Mouse (Mus musculus) liver, adult 2 months (tissue): ENCODE data around the gene Cttnbp2nl. TPM values are rescaled to one million over a fixed set of nuclear protein-coding genes. Genes with fewer than 3 reads are reported as not detected.

ENCODE experiments used
- DNase-seq: peaks from one replicate; pipeline ENCODE4 v3.0.0-alpha.2; 2011; ENCODE audit warnings: low read depth, low spot score; ENCODE audit errors: extremely low read depth
- H3K27ac ChIP-seq: fragments of 200-500 bp; replicated peaks from 2 replicates; pipeline ENCODE4 v1.5.1; 2012; ENCODE audit warnings: low read depth, mild to moderate bottlenecking, control low read depth, inconsistent platforms, low read length; ENCODE audit not compliant: insufficient read depth
- H3K27me3 ChIP-seq: fragments of 200-500 bp; 2 replicates; pipeline ENCODE4 v1.6.1; 2012; ENCODE audit warnings: mild to moderate bottlenecking, moderate library complexity, low read length, inconsistent platforms; ENCODE audit not compliant: control insufficient read depth, insufficient read depth
- H3K36me3 ChIP-seq: fragments of 200-500 bp; 2 replicates; pipeline ENCODE4 v1.6.1; 2012; ENCODE audit warnings: low read length, inconsistent platforms; ENCODE audit not compliant: control insufficient read depth, insufficient read depth
- H3K4me1 ChIP-seq: fragments of 200-500 bp; 2 replicates; pipeline ENCODE4 v1.6.1; 2011; ENCODE audit warnings: low read length; ENCODE audit not compliant: control insufficient read depth, insufficient read depth
- H3K4me3 ChIP-seq: fragments of 200-500 bp; 2 replicates; pipeline ENCODE4 v1.5.1; 2011; ENCODE audit warnings: low read depth, mild to moderate bottlenecking, control low read depth, low read length, moderate library complexity; ENCODE audit not compliant: insufficient read depth
- H3K79me2 ChIP-seq: fragments of 200-500 bp; 2 replicates; pipeline ENCODE4 v1.6.1; 2012; ENCODE audit warnings: inconsistent platforms, mild to moderate bottlenecking, low read length, moderate library complexity; ENCODE audit not compliant: control insufficient read depth, insufficient read depth
- H3K9ac ChIP-seq: fragments of 200-500 bp; 2 replicates; pipeline ENCODE4 v1.6.1; 2012; ENCODE audit warnings: low read depth, mild to moderate bottlenecking, control low read depth, inconsistent platforms, low read length
- CTCF ChIP-seq: fragments of 200-500 bp; IDR thresholded peaks from 2 replicates; pipeline ENCODE4 v1.5.1; 2011; ENCODE audit warnings: low read depth, low read length, control low read depth
- POLR2A ChIP-seq: fragments of 200-500 bp; IDR thresholded peaks from 2 replicates; pipeline ENCODE4 v1.6.1; 2011; ENCODE audit warnings: low read length, control low read depth; ENCODE audit not compliant: insufficient read depth; ENCODE audit errors: extremely low read depth
- whole genome bisulfite sequencing: fragments of 180-500 bp; shearing (Covaris S2); methylation state at CpG from one replicate; pipeline ENCODE4 v1.1.7; 2018; 5-methylcytosine and 5-hydroxymethylcytosine counted together
- polyA plus RNA-seq: library from polyadenylated mRNA; depleted of rRNA; stranded (reverse); fragments of >200 nt; gene quantifications from 2 replicates; pipeline ENCODE4 v1.2.3, GENCODE M21; 2012
- total RNA-seq: library from RNA; depleted of rRNA; stranded (reverse); fragments of >200 nt; gene quantifications from 2 replicates; pipeline ENCODE4 v1.2.3, GENCODE M21; 2014

Cttnbp2nl gene
- total and polyA plus RNA-seq, 2 experiments = 0.54 to 1.8 TPM

GRCm38 (mm10) chr3:105061991-105062390 is 9.0 kb upstream of the Cttnbp2nl start:
- TF ChIP-seq CTCF (no peak), POLR2A (no peak)

GRCm38 (mm10) chr3:105061496-105061895 is 8.6 kb upstream of the Cttnbp2nl start:
- H3K9ac ChIP-seq = no peak overlapping the region
- H3K27ac ChIP-seq = no peak overlapping the region
- TF ChIP-seq CTCF (no peak), POLR2A (no peak)
- WGBS = 71% methylated on average over 3 of the region's 3 CpGs
- no peak overlapping the region for H3K4me3 ChIP-seq
- H3K79me2 ChIP-seq = no peaks in the 10 kb centered on the region
- 0 out of 2 replicates have a peak, but pooled peaks cover 5% of the 10 kb centered on the region for H3K27me3 ChIP-seq
- no peaks in the 10 kb centered on the region for H3K4me1 ChIP-seq
- H3K36me3 ChIP-seq = no peaks in the 10 kb centered on the region
- DNase-seq = no peak

More at GRCm38 (mm10) chr3:105061991-105062390, 9.0 kb upstream of the Cttnbp2nl start:
- WGBS = 63% methylated on average over 1 of the region's 1 CpGs
- Histone ChIP-seq H3K4me1 (no peaks in the 10 kb centered on the region), H3K27ac (no peak overlapping the region), H3K36me3 (no peaks in the 10 kb centered on the region), H3K9ac (no peak overlapping the region), H3K4me3 (no peak overlapping the region), H3K27me3 (0 out of 2 replicates have a peak, but pooled peaks cover 5% of the 10 kb centered on the region), H3K79me2 (no peaks in the 10 kb centered on the region)
- DNase-seq = no peak

GRCm38 (mm10) chr3:105060992-105061391 is 8.0 kb upstream of the Cttnbp2nl start:
- H3K79me2 ChIP-seq = no peaks in the 10 kb centered on the region
- no peak overlapping the region for H3K27ac ChIP-seq
- H3K4me1 ChIP-seq = no peaks in the 10 kb centered on the region
- 0 out of 2 replicates have a peak, but pooled peaks cover 5% of the 10 kb centered on the region for H3K27me3 ChIP-seq
- no peak for DNase-seq
- H3K36me3 ChIP-seq = no peaks in the 10 kb centered on the region
- TF ChIP-seq CTCF (no peak), POLR2A (no peak)
- WGBS = 82% methylated on average over 6 of the region's 6 CpGs
- no peak overlapping the region for H3K9ac ChIP-seq
- no peak overlapping the region for H3K4me3 ChIP-seq

- Histone ChIP-seq H3K4me1 (no peaks in the 10 kb centered on the region), H3K27ac (no peak overlapping the region), H3K27me3 (0 out of 2 replicates have a peak, but pooled peaks cover 5% of the 10 kb centered on the region), H3K4me3 (no peak overlapping the region), H3K79me2 (no peaks in the 10 kb centered on the region), H3K36me3 (no peaks in the 10 kb centered on the region), H3K9ac (no peak overlapping the region)
- WGBS = 61% methylated on average over 7 of the region's 7 CpGs
- DNase-seq = no peak
- TF ChIP-seq CTCF (no peak), POLR2A (no peak)
Measured at GRCm38 (mm10) chr3:105059911-105060310, 7.0 kb upstream of the Cttnbp2nl start.

- Histone ChIP-seq H3K79me2 (no peaks in the 10 kb centered on the region), H3K36me3 (no peaks in the 10 kb centered on the region), H3K9ac (no peak overlapping the region), H3K4me1 (no peaks in the 10 kb centered on the region; the same call in 1 of the 2 replicates), H3K27me3 (0 out of 2 replicates have a peak, but pooled peaks cover 5% of the 10 kb centered on the region), H3K27ac (no peak overlapping the region), H3K4me3 (no peak overlapping the region)
- 16% methylated on average over 25 of the region's 25 CpGs for WGBS
- TF ChIP-seq CTCF = peak; percentile 87
- no peak for TF ChIP-seq POLR2A
- DNase-seq = peak; percentile 48
Measured at GRCm38 (mm10) chr3:105058627-105059513, 5.9 kb upstream of the Cttnbp2nl start.
